Mouse (Mus musculus) CD4-positive, CD25-positive, alpha-beta regulatory T cell, adult 4 months (primary cell): ENCODE results near the gene Tmtc1. TPM values are rescaled to one million over a fixed set of nuclear protein-coding genes. Genes with fewer than 3 reads are reported as not detected.

Experiments used
- ATAC-seq: one replicate; pipeline ENCODE4 v1.8.0; 2017
- polyA plus RNA-seq, 2 experiments: library from polyadenylated mRNA; unstranded; fragments of 100-300 nt; shearing (Covaris generic); gene quantifications; one replicate each; pipeline ENCODE4 v1.2.1; 2017

The Tmtc1 gene
- not detected for polyA plus RNA-seq

DNA sequence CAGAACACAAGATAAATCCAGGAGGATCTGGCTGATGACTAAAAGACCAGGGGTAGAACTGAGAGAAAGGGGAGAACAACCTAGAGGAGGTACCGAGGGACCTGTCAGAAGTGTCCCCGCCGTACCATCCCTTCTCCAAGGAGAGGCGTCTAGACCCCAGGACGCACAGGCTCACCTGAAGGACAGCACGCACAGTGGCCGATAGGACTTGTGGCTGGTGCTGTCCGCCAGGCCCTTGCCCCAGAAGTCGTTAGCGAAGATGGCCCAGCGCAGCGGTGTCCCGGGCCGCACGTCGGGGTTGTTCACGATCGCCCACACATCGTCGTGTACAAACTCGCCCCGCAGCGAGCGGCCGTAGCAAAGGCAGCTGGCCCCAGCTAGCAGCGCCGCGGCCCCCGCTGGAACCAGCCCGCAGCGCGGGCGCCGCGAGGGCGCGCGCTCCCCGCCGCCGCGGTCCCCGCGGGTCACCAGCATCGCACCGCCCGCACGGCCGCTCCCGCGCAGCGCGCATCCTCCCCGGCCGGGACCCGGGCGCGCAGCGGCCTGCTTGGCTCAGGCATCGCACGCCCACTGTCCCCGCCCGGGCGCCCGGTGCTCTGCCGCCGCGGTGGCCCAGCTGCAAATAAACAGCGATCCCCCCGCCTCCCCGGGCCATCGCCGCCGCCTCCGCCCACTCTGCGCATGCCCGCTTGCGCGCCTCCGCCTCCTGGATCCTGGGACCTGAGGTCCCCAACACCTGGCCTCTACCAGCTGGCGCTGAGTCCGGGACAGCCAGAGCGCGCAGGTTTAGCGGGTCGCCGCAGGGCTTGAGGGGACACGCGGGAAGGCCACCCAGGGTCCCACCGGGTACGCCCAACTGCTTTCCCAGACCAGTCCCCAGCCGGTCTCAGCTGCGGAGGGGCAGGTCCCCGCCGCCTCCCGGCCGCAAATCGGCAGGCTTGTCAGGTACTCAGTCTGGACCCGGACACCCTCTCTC, at the start of gene Tmtc1:
Gene Tmtc1 (minus strand): TSS at position 664 of the 976 bp plus-strand sequence.
- no peak for ATAC-seq

DNA sequence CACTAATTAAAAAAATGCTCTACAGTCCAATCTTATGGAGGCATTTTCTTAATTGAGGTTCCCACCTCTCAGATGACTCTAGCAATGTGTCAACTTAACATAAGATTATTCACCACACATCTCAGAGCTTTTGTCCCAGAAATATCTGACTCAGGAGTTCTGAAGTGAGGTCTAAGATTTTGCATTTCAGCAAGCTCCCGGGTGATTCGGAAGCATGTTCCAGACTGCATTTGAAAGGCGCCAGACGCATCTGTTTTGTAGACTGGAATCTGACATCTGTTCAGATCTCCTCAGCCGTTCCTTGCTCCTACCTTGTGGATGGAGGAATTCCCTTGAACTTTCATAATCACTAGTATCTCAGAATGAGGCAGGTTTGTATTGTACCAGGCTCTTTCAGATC, 47.7 kb upstream of the Tmtc1 start:
- no peak for ATAC-seq

- ATAC-seq: no peak
Observed at GRCm38 (mm10) chr6:148486756-148487155, 42.6 kb upstream of the Tmtc1 start.

- no peak for ATAC-seq
Observed at GRCm38 (mm10) chr6:148481894-148482293, 37.7 kb upstream of the Tmtc1 start.

DNA sequence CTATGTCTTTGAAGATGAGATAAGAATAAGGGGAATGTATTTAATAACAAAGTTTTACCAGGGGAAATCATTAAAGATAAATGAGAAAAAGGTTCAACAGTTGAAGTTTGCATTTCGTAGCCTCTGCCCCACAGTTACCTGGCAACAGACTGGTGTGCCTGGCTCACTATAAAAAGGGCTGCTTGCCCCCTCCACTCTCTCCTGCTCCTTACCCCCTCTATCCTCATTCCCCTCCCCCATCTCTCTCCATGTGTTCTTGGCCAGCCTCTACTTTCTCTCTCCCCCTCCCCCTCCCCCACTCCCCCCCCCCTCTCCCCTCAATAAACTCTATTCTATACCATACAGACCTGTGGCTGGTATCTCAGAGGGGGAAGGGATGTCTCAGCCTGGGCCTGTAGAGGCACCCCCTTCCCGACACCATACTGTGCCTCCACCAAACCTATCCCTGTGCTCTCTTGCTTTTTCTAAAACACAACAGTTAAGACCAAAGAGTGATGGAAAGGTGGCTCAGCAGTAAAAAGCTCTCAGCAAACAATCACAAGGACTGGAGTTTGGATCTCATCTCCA, 35.6 kb upstream of the Tmtc1 start:
- no peak for ATAC-seq

GRCm38 (mm10) chr6:148478350-148478749, 34.2 kb upstream of the Tmtc1 start:
- no peak for ATAC-seq

DNA sequence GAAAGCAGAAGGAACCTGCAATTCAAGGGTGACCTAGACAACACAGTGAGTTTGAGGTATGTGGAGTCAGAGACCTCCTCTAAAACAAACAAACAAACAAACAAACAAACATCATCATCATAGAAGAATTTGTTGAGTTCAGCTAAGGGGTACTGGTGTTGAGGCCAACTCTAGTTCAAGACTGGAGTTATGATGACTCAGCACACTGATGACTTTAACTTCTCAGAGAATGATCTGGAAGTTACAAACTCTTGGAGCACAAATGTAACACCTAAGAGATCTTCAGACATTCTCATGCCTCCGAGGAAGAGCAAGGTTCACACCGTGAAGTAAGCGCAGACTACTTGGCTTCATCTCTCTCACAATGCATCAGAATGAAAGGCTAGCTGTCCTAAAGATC, 28.1 kb upstream of the Tmtc1 start:
- ATAC-seq: no peak

GRCm38 (mm10) chr6:148467924-148468389, 23.8 kb upstream of the Tmtc1 start:
- ATAC-seq: no peak

GRCm38 (mm10) chr6:148467170-148467921, 23.2 kb upstream of the Tmtc1 start:
- ATAC-seq: no peak

DNA sequence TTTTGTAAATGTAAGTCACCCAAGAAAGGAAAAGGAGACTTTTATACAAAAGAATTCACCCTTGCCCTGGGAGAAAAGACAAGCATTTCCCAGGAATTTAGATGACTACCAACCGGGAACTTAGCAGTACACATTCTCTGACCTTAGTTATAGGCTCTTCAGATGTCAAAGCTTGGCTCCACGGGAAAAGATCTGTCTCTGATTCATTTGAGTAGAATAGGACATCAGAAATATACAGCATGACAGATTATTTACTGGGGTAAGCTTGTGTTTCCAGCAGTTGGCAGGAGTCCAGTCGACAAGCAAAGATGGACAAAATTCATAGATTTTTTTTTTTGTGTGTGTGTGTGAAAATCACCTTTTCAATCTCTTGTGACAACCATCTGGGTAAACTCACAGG, 15.4 kb upstream of the Tmtc1 start:
- no peak for ATAC-seq

DNA sequence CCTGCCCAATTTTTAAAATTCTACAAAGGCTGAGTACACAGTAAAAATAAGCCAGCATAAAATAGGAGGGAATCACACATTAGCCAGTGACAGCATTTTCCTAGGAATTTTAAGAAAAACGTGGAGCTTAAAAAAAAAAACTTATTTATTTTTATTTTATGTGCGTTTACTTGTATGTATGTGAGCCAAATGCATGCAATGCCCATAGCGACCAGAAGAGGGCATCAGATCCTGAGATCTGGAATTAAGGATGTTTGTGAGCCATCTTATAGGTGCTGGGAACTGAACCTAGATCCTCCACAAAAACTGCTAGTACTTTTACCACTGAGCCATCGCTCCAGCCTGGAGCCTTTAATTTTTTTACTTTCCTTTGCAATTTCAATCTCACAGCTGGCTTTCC, 11.3 kb upstream of the Tmtc1 start:
- no peak for ATAC-seq

DNA sequence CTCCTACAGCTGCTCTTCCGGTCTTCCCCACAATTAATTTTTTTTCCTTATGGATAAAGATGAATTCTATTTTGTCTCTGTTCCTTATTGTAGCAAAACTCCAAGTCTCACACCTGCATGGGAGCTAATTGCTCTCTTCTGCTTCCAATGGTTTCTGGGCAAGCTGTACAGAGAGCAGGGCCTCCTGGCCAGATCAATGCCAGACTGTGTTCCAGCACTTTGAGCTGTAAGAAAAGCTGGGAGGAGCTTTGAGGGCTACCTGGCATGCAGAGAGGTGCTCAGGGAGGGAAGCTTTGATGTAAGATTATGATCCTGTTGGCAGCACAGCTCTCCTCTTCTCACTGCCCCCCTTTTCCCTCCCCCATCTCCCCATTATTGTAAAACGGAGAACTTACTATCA, 10.6 kb upstream of the Tmtc1 start:
- ATAC-seq: no peak

- ATAC-seq: no peak
Observed at GRCm38 (mm10) chr6:148448151-148448550, 4.0 kb upstream of the Tmtc1 start.

GRCm38 (mm10) chr6:148446113-148446512, 1.9 kb upstream of the Tmtc1 start:
- ATAC-seq: no peak

DNA sequence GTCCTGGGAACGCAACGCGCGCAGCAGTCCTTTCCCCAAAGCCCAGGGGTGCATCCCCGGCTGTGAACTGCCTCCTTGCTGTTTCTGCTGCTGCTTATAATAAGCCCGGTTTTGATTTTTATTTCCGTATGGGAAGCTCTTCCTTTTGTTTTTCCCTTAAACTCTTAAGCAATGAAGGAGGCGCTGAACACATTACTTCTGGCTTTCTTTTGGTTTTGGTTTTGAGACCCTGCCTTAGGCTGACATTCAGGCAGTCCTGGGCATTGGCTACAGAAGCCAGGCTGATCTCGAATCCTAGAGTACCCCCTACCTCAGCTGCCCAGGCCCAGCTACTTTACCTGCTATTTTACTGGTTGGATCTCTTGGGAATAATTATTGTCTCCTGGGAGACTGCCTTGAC, 607 bp upstream of the Tmtc1 start:
- no peak for ATAC-seq

DNA sequence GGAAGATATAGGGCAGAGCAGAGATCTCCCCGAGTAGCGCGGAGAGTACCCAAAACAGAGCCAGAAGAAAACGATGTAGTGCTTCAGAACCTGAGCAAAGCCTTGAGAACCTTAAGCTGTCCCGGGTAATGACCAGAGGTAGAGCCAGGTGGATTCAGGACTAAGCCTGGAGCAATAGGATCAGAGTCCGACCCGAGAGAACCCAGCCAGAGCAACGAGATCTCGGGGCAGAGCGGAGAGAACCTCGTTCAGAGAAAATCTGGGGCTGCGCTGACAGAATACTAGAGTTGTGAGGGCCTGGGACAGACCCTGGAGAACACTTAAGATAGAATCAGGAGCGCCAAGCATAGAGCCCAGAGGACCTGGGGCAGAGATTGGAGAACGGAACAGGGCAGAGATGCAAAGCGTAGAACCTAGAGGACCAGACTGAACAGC, 881 bp downstream of the Tmtc1 start:
- ATAC-seq: no peak

- ATAC-seq: no peak
Observed at GRCm38 (mm10) chr6:148442671-148443290, 1.4 kb downstream of the Tmtc1 start.

- no peak for ATAC-seq
Observed at GRCm38 (mm10) chr6:148441871-148442270, 2.3 kb downstream of the Tmtc1 start.

DNA sequence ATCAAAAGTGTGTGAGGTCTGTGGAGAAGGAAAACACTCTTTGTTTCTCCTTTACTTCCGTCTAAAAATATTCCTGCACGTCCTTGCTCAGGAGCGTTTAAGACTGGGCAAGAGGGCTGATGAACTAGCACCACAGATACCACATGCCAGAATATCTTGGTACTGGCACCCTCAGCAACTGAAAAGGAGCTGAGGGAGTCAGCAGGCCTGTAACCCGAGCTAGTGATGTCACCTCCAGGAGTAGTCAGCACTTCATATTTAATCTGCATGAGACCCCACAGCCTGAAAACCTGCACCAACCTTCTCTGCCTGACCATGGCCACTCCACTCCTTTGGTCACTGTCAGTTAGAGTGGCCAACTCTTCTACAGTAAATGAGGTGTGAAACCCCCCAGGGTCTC, 5.1 kb downstream of the Tmtc1 start:
- ATAC-seq: no peak

DNA sequence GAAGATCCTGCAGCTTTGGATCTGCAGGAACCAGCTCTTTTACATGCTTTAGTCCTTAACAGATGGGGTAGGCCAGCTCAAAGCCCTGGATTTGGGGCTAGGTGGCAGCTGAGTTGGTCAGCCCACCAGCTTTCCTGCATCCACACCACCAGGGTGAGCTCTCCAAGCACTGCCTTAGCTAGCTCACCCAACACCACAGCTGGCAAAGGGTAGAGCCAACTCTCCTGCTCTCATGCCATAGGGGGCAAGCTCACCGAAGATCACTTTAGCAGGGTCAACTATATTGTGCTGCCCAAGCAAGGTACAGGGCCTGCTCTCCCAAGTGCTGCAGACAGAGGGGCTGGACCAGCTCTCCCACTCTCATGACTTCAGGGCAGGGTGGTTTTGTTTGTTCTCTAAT, 6.6 kb downstream of the Tmtc1 start:
- ATAC-seq: no peak

DNA sequence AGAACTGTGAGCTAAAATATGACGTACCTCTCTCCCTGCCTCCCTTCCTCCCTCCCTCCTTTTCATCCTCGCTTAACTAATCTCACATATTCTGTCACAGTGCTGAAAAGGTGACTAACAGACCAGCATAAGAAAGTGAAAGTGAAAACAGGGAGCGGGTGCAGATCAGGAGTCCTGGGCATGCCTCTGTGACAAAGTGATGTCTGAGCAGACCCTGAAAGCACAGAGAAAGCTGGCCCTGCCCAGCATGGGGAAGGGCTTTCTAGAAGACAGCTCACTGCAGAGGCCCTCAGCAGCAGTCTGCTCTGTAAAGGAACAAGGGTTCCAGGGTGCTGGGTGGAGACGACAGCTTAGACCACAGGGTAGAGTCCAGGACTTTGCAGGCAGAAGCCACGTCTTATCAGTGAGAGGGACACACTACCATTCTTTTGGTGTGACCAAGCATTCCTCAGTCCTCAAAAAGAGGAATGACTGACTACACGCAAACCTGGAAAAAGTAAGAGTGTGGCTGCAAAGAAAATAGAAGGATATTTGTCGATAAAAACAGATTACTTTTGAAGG, 7.7 kb downstream of the Tmtc1 start:
- peak; percentile 82 for ATAC-seq

- no peak for ATAC-seq
Observed at GRCm38 (mm10) chr6:148421577-148421976, 22.6 kb downstream of the Tmtc1 start.
